Mouse (Mus musculus) bone marrow, adult 2 months (tissue): ENCODE results near the gene Trim11.

Experiments
- CTCF ChIP-seq: fragments of 200-500 bp; IDR thresholded peaks from 2 replicates; pipeline ENCODE4 v1.5.1; 2011; ENCODE audit warnings: low read length, control low read depth; ENCODE audit not compliant: control insufficient read depth, insufficient read depth
- POLR2A ChIP-seq: fragments of 200-500 bp; IDR thresholded peaks from 2 replicates; pipeline ENCODE4 v1.6.1; 2011; ENCODE audit warnings: low read depth, mild to moderate bottlenecking, control low read depth, low read length, borderline replicate concordance; ENCODE audit not compliant: control insufficient read depth

- TF ChIP-seq CTCF, result peak; percentile 90
- peak; percentile 68; the same call in 1 of the 2 replicates for TF ChIP-seq POLR2A
Observed at GRCm38 (mm10) chr11:58981541-58982447, 3.9 kb downstream of the Trim11 start.
